Mouse (Mus musculus): ENCODE results near the gene Wnk1. TPM values are rescaled to one million over a fixed set of nuclear protein-coding genes. Genes with fewer than 3 reads are reported as not detected.

Gene Wnk1
- polyA plus RNA-seq, 1 experiment from 2014 or later, result 29.6 TPM

GRCm38 (mm10) chr6:120022042-120022441 is 16.4 kb downstream of the Wnk1 start:
- Histone ChIP-seq H3K4me1 (ENCODE audit: control insufficient read depth, insufficient read depth, low read length) (no peaks in the 10 kb centered on the region), H3K36me3 (ENCODE audit: control insufficient read depth, insufficient read depth, low read length) (0 out of 2 replicates have a peak, but pooled peaks cover 2% of the 10 kb centered on the region), H3K4me3 (ENCODE audit: low read length) (no peak overlapping the region), H3K27ac (ENCODE audit: low read length) (no peak overlapping the region), H3K9me3 (ENCODE audit: control insufficient read depth, low read length) (no peaks in the 10 kb centered on the region), H3K4me2 (ENCODE audit: low read depth, low read length) (no peak overlapping the region), H3K27me3 (replicated peaks; ENCODE audit: control insufficient read depth, insufficient read depth, low read length) (no peaks in the 10 kb centered on the region), H3K9ac (ENCODE audit: low read depth, low read length) (no peak overlapping the region)
- WGBS, result 89% methylated on average over 3 of the region's 3 CpGs
- ATAC-seq, result no peak

- no peak for ATAC-seq
- no peak overlapping the region for H3K9ac ChIP-seq (ENCODE audit: low read depth, low read length)
- WGBS, result 81% methylated on average over 2 of the region's 2 CpGs
- H3K27me3 ChIP-seq (replicated peaks; ENCODE audit: control insufficient read depth, insufficient read depth, low read length), result no peaks in the 10 kb centered on the region
- H3K4me3 ChIP-seq (ENCODE audit: low read length), result no peak overlapping the region
- no peaks in the 10 kb centered on the region for H3K36me3 ChIP-seq (ENCODE audit: control insufficient read depth, insufficient read depth, low read length)
- H3K9me3 ChIP-seq (ENCODE audit: control insufficient read depth, low read length), result no peaks in the 10 kb centered on the region
- no peak overlapping the region for H3K4me2 ChIP-seq (ENCODE audit: low read depth, low read length)
- no peak overlapping the region for H3K27ac ChIP-seq (ENCODE audit: low read length)
- no peaks in the 10 kb centered on the region for H3K4me1 ChIP-seq (ENCODE audit: control insufficient read depth, insufficient read depth, low read length)
These were observed 18.8 kb downstream of the Wnk1 start for GRCm38 (mm10) chr6:120019697-120020096.

- H3K4me2 ChIP-seq (ENCODE audit: low read depth, low read length), result no peak overlapping the region
- H3K27me3 ChIP-seq (replicated peaks; ENCODE audit: control insufficient read depth, insufficient read depth, low read length), result no peaks in the 10 kb centered on the region
- no peak for ATAC-seq
- H3K4me3 ChIP-seq (ENCODE audit: low read length), result no peak overlapping the region
- no peaks in the 10 kb centered on the region for H3K4me1 ChIP-seq (ENCODE audit: control insufficient read depth, insufficient read depth, low read length)
- no peak overlapping the region for H3K9ac ChIP-seq (ENCODE audit: low read depth, low read length)
- 81% methylated on average over 1 of the region's 1 CpGs for WGBS
- H3K9me3 ChIP-seq (ENCODE audit: control insufficient read depth, low read length), result no peaks in the 10 kb centered on the region
- no peaks in the 10 kb centered on the region for H3K36me3 ChIP-seq (ENCODE audit: control insufficient read depth, insufficient read depth, low read length)
- H3K27ac ChIP-seq (ENCODE audit: low read length), result no peak overlapping the region
These were observed 25.3 kb downstream of the Wnk1 start for GRCm38 (mm10) chr6:120013125-120013524.

GRCm38 (mm10) chr6:120011440-120011839 is 27.0 kb downstream of the Wnk1 start:
- Histone ChIP-seq H3K36me3 (ENCODE audit: control insufficient read depth, insufficient read depth, low read length) (no peaks in the 10 kb centered on the region), H3K9ac (ENCODE audit: low read depth, low read length) (no peak overlapping the region), H3K4me3 (ENCODE audit: low read length) (no peak overlapping the region), H3K9me3 (ENCODE audit: control insufficient read depth, low read length) (no peaks in the 10 kb centered on the region), H3K4me1 (ENCODE audit: control insufficient read depth, insufficient read depth, low read length) (no peaks in the 10 kb centered on the region), H3K27me3 (replicated peaks; ENCODE audit: control insufficient read depth, insufficient read depth, low read length) (no peaks in the 10 kb centered on the region), H3K27ac (ENCODE audit: low read length) (no peak overlapping the region), H3K4me2 (ENCODE audit: low read depth, low read length) (no peak overlapping the region)
- ATAC-seq, result no peak
- WGBS, result 89% methylated on average over 1 of the region's 1 CpGs

- ATAC-seq, result no peak
These were observed 27.5 kb downstream of the Wnk1 start for GRCm38 (mm10) chr6:120011001-120011400.

GRCm38 (mm10) chr6:120010535-120010934 is 27.9 kb downstream of the Wnk1 start:
- Histone ChIP-seq H3K4me2 (ENCODE audit: low read depth, low read length) (no peak overlapping the region), H3K27ac (ENCODE audit: low read length) (no peak overlapping the region)
- ATAC-seq, result no peak

More at GRCm38 (mm10) chr6:120011001-120011400, 27.5 kb downstream of the Wnk1 start:
- H3K4me2 ChIP-seq (ENCODE audit: low read depth, low read length), result no peak overlapping the region
- H3K4me1 ChIP-seq (ENCODE audit: control insufficient read depth, insufficient read depth, low read length), result no peaks in the 10 kb centered on the region
- H3K27me3 ChIP-seq (replicated peaks; ENCODE audit: control insufficient read depth, insufficient read depth, low read length), result no peaks in the 10 kb centered on the region
- 75% methylated on average over 1 of the region's 1 CpGs for WGBS
- H3K9ac ChIP-seq (ENCODE audit: low read depth, low read length), result no peak overlapping the region
- H3K27ac ChIP-seq (ENCODE audit: low read length), result no peak overlapping the region
- no peaks in the 10 kb centered on the region for H3K9me3 ChIP-seq (ENCODE audit: control insufficient read depth, low read length)
- no peak overlapping the region for H3K4me3 ChIP-seq (ENCODE audit: low read length)
- H3K36me3 ChIP-seq (ENCODE audit: control insufficient read depth, insufficient read depth, low read length), result no peaks in the 10 kb centered on the region

GRCm38 (mm10) chr6:120001718-120002117 is 36.8 kb downstream of the Wnk1 start:
- Histone ChIP-seq H3K4me2 (ENCODE audit: low read depth, low read length) (no peak overlapping the region), H3K36me3 (ENCODE audit: control insufficient read depth, insufficient read depth, low read length) (peaks cover 3% of the 10 kb centered on the region; the same call in 1 of the 2 replicates), H3K4me3 (ENCODE audit: low read length) (no peak overlapping the region), H3K4me1 (ENCODE audit: control insufficient read depth, insufficient read depth, low read length) (no peaks in the 10 kb centered on the region), H3K9me3 (ENCODE audit: control insufficient read depth, low read length) (no peaks in the 10 kb centered on the region), H3K27ac (ENCODE audit: low read length) (no peak overlapping the region), H3K27me3 (replicated peaks; ENCODE audit: control insufficient read depth, insufficient read depth, low read length) (no peaks in the 10 kb centered on the region), H3K9ac (ENCODE audit: low read depth, low read length) (no peak overlapping the region)
- ATAC-seq, result no peak

More at GRCm38 (mm10) chr6:120010535-120010934, 27.9 kb downstream of the Wnk1 start:
- Histone ChIP-seq H3K9me3 (ENCODE audit: control insufficient read depth, low read length) (no peaks in the 10 kb centered on the region), H3K36me3 (ENCODE audit: control insufficient read depth, insufficient read depth, low read length) (no peaks in the 10 kb centered on the region), H3K4me1 (ENCODE audit: control insufficient read depth, insufficient read depth, low read length) (no peaks in the 10 kb centered on the region), H3K27me3 (replicated peaks; ENCODE audit: control insufficient read depth, insufficient read depth, low read length) (no peaks in the 10 kb centered on the region), H3K4me3 (ENCODE audit: low read length) (no peak overlapping the region), H3K9ac (ENCODE audit: low read depth, low read length) (no peak overlapping the region)

- Histone ChIP-seq H3K27me3 (replicated peaks; ENCODE audit: control insufficient read depth, insufficient read depth, low read length) (no peaks in the 10 kb centered on the region), H3K36me3 (ENCODE audit: control insufficient read depth, insufficient read depth, low read length) (peaks cover 3% of the 10 kb centered on the region; the same call in 1 of the 2 replicates), H3K4me1 (ENCODE audit: control insufficient read depth, insufficient read depth, low read length) (no peaks in the 10 kb centered on the region), H3K9ac (ENCODE audit: low read depth, low read length) (no peak overlapping the region), H3K4me3 (ENCODE audit: low read length) (no peak overlapping the region), H3K4me2 (ENCODE audit: low read depth, low read length) (no peak overlapping the region), H3K9me3 (ENCODE audit: control insufficient read depth, low read length) (no peaks in the 10 kb centered on the region), H3K27ac (ENCODE audit: low read length) (no peak overlapping the region)
- no peak for ATAC-seq
- 89% methylated on average over 1 of the region's 1 CpGs for WGBS
These were observed 42.0 kb downstream of the Wnk1 start for GRCm38 (mm10) chr6:119996480-119996879.

- no peak for ATAC-seq
- H3K9ac ChIP-seq (ENCODE audit: low read depth, low read length), result no peak overlapping the region
- 47% methylated on average over 4 of the region's 4 CpGs for WGBS
- no peaks in the 10 kb centered on the region for H3K27me3 ChIP-seq (replicated peaks; ENCODE audit: control insufficient read depth, insufficient read depth, low read length)
- H3K36me3 ChIP-seq (ENCODE audit: control insufficient read depth, insufficient read depth, low read length), result peaks cover 17% of the 10 kb centered on the region
- H3K4me1 ChIP-seq (ENCODE audit: control insufficient read depth, insufficient read depth, low read length), result no peaks in the 10 kb centered on the region
- no peak overlapping the region for H3K4me2 ChIP-seq (ENCODE audit: low read depth, low read length)
- no peak overlapping the region for H3K27ac ChIP-seq (ENCODE audit: low read length)
- no peaks in the 10 kb centered on the region for H3K9me3 ChIP-seq (ENCODE audit: control insufficient read depth, low read length)
- no peak overlapping the region for H3K4me3 ChIP-seq (ENCODE audit: low read length)
These were observed 114.1 kb downstream of the Wnk1 start for GRCm38 (mm10) chr6:119924235-119925005.

GRCm38 (mm10) chr6:119922544-119922943 is 115.9 kb downstream of the Wnk1 start:
- Histone ChIP-seq H3K4me3 (ENCODE audit: low read length) (no peak overlapping the region), H3K4me1 (ENCODE audit: control insufficient read depth, insufficient read depth, low read length) (no peaks in the 10 kb centered on the region), H3K27ac (ENCODE audit: low read length) (no peak overlapping the region), H3K27me3 (replicated peaks; ENCODE audit: control insufficient read depth, insufficient read depth, low read length) (no peaks in the 10 kb centered on the region), H3K36me3 (ENCODE audit: control insufficient read depth, insufficient read depth, low read length) (peaks cover 14% of the 10 kb centered on the region), H3K9me3 (ENCODE audit: control insufficient read depth, low read length) (no peaks in the 10 kb centered on the region), H3K9ac (ENCODE audit: low read depth, low read length) (no peak overlapping the region), H3K4me2 (ENCODE audit: low read depth, low read length) (no peak overlapping the region)
- 91% methylated on average over 4 of the region's 4 CpGs for WGBS
- ATAC-seq, result no peak

Measured in intestine, embryonic 16.5 days (tissue).